Mouse (Mus musculus): ENCODE measurements around the gene Zfp568.

- no peak for TF ChIP-seq CHD2 (IDR thresholded peaks at IDR 0.05; ENCODE audit: low read length)
- TF ChIP-seq ZC3H11A (IDR thresholded peaks at IDR 0.05; ENCODE audit: low read depth, low read length), result no peak
- no peak for TF ChIP-seq E2F4 (IDR thresholded peaks at IDR 0.05; ENCODE audit: insufficient replicate concordance, low read depth, low read length)
- no peak for TF ChIP-seq POLR2A (IDR thresholded peaks at IDR 0.05; ENCODE audit: low read depth, low read length)
- TF ChIP-seq KAT2A (IDR thresholded peaks at IDR 0.05; ENCODE audit: insufficient replicate concordance, low read length), result no peak
- TF ChIP-seq MAZ (IDR thresholded peaks at IDR 0.05; ENCODE audit: low read depth, low read length), result no peak
- no peak for TF ChIP-seq HCFC1 (IDR thresholded peaks at IDR 0.05; ENCODE audit: low read depth, low read length)
- TF ChIP-seq USF2 (conservative IDR thresholded peaks at IDR 0.05; ENCODE audit: low read depth, low read length), result no peak
These were observed 40.0 kb upstream of the Zfp568 start for GRCm38 (mm10) chr7:29943720-29944119.

All from CH12.LX (cell line).